Mouse (Mus musculus) telencephalon, adult 2 months (tissue): ENCODE data around the gene Senp1.

Experiments
- DNase-seq: peaks from one replicate; pipeline ENCODE4 v3.0.0-alpha.2; 2011; ENCODE audit warnings: low read depth, low spot score

Senp1 gene

DNA sequence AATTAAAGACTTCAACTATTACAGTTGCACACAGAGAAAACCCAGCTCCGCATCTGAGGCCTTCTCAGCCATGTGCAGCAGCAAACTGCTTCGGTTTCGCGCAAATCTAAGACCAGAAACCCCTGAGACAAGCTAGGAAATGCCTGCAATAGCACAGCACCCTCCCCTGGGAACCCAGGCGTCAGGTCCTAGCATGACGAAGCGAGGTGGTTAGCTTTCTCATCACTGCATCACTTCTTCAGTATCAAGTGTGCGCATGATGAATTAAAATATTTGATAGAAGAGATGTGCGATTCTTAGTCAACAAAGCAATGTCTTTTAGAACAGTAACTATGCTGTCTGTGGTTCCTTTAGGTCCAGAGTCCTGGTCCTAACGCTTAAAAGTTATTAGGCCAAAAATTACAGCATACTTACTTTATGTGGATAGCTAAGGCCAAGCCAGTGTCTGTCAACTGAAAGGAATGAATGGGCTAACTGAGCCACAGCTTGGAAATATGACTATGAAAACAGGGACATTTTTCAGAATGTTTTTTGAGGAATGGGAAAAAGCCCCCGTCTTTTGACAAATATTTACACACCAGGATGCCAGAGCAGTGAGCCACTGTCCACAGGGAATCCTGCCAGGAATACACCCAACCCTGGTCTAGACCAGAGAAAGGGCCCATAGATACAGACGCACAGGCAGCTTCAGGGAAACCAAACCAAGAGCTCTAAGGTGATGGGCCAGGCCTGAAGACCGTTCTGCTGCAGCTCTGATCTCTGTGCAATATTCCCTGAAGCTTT, 44.4 kb downstream of the Senp1 start:
- no peak for DNase-seq

DNA sequence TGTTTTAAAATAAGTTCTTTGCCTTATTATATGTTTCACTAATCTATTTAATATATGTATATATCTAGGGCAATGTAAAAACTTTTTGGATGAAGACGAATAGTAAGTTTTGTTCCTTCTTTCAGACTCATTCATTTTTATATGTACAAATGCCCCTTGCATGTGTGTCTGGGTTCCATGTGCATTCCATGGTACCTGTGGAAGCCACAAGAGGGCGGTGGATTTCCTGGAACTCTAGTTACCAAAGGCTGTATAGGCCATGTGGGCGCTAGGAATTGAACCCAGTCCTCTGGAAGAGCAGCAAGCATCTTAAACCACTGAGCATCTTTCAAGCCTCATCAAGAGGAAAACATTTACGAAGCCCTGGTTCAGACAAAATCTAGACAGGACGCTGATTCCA, 49.2 kb downstream of the Senp1 start:
- no peak for DNase-seq

- peak; percentile 41 for DNase-seq
Measured at GRCm38 (mm10) chr15:98043967-98044366, 49.6 kb downstream of the Senp1 start.

DNA sequence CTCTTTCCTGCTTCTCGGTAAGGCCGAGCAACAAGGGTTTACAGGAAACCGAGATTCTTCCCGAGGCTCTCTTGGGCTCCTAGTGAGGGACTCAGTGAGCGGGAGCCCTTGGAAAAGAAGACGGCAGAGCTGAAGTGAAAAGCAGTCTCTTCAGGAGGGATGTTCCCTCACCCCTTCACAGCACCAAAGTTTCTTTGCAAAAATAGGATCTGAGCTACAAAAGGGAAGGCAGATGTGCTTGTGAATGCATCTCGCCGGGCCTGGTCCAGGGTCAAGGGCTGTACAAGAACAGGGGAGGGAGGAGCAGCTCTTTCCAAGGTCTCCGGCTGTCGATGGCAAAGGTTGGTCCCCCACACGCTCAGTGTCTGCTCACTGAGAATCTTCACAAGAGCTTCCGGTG, 51.0 kb downstream of the Senp1 start:
- no peak for DNase-seq

GRCm38 (mm10) chr15:98039682-98040081, 53.9 kb downstream of the Senp1 start:
- no peak for DNase-seq

DNA sequence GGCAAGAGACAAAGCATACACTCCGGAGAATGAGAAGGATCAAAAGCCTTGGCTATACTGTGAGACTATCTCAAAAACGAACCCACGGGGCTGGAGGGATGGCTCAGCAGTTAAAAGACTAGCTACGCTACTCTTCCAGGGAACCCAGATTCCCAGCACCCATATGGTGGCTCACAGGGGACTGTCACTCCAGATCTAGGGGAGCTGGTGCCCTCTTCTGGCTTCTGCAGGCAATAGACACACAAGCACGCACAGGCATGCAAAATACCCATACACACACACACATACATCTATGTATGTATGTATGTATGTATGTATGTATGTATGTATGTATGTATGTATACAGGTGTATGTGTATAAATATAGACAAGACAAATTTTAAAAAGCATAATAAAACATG, 57.0 kb downstream of the Senp1 start:
- no peak for DNase-seq

- no peak for DNase-seq
Measured at GRCm38 (mm10) chr15:98035076-98035755, 58.3 kb downstream of the Senp1 start.

GRCm38 (mm10) chr15:98033233-98033748, 60.3 kb downstream of the Senp1 start:
- DNase-seq: no peak

GRCm38 (mm10) chr15:98029798-98030197, 63.7 kb downstream of the Senp1 start:
- DNase-seq: no peak

DNA sequence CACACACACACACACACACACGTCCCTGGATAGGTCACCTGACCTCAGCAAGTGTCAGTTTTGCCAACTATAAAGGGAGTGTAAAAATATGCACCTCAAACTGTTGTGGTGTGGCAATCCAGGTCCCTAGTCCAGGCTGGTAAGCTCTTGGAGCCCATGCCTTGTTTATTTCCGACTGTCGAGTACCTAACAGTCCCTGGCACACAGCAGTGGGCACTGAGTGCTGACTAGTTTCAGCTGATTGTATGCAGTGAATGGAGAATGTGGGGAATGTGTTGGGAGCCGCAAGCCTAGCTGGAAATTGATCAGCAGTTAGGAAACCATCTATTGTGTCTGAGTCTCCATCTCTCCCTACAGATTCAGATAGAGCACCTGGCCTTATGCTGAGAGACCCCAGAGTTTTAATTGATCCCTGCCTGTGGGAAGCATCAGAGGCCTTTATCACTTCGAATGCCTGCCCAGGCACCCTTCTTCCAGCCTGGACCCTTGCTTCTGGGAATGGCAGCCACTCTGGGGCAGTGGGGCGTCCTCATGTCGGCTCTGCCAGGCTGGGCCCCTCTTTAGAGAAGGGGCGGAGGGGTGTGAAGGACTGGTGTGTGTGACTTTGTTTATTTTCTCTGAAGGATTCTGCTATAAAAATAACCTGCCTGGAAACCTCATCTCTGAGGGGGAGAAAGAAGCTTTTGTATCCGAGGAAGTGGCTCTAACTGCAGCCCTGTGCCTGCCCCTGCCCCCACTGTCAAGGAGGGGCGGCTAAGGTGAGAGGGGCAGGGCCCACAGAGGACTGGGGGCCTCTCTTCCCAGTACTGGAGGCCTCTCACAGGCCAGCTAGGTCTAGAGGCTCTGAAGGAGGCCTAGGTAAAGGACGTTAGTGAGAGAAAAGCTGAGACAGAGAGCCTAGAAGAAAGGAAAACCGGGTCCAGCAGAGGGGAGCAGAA, 66.3 kb downstream of the Senp1 start:
- no peak for DNase-seq

- no peak for DNase-seq
Measured at GRCm38 (mm10) chr15:98025611-98026010, 67.9 kb downstream of the Senp1 start.

DNA sequence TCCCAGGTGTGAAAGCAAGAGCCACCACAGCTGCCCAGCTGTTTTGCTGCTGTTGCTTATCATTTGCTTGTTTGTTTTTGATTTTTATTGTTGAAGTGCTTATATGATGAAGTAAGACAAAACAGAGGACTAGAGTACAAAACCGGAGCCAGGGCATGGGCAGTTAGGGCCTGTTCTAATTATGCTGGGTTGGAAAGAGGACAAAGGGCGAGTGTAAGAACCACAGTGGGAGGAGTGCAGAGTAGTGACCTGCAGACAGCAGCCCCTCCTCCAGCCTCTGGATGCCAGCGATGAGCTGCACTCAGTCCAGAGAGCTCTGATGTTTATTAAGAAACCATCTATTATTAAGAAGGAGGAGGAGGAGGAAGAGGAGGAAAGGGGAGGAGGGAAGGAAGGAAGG, 70.4 kb downstream of the Senp1 start:
- DNase-seq: no peak

DNA sequence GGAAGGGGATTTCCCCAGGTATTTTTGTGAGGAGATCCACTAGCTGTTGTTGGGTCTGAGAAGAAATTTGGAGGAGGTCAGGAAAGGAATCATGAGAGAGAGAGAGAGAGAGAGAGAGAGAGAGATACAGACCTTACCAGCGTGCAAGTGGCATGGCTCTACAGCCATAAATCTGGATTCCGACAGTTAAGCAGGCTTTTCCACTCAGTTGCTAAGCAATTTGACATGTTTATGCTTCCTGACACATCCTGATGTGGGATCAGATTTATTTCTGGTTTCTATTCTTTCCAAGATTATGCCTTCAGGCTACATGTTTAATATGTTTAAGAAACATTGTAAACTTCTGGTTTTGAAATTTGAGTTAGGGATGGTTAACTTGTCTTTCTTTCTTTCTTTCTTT, 71.7 kb downstream of the Senp1 start:
- DNase-seq: no peak

DNA sequence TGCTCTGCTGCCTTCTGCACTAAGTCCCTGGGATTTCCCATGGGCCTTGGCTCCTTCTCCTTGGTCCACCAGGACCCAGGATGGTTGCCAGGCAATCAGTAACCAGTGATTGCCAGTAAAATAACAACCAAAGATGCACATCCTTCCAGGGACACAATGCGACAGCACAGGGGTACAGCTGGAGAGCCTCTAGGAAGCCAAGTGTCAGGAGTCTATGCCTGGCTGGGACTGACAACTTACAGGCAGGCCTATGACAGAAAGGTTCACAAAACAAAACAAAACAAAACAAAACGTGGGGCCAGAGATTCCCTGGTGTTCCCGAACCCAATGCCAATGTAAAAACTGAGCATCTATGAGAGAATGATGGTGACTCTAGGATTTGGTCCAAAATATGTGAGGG, 74.5 kb downstream of the Senp1 start:
- no peak for DNase-seq

GRCm38 (mm10) chr15:98017925-98018324, 75.6 kb downstream of the Senp1 start:
- DNase-seq: no peak

GRCm38 (mm10) chr15:98012810-98013209, 80.7 kb downstream of the Senp1 start:
- DNase-seq: no peak

GRCm38 (mm10) chr15:98005181-98005580, 88.4 kb downstream of the Senp1 start:
- DNase-seq: no peak

DNA sequence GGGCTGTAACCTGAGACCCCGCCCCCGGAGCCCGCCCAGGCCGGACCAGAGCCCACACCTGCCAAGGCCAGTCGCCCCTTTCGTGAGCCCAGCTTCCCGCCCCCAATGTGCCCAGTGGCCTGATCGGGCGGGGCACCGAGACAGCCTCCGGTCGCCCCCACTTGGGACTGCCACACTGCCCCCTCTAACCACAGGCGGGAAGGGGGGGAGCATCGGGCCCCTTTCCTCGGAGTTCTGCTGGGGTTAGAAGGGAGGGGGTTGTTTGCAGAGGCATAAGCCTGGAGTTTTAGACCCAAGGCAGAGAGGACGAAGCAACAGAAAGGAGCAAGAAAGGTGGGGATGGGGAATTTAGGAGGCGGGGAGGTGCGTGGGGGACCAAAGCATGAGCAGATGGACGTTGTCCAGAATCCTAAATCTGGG, 88.8 kb downstream of the Senp1 start:
- no peak for DNase-seq

GRCm38 (mm10) chr15:98003822-98004739, 89.5 kb downstream of the Senp1 start, which contains the start of gene Col2a1:
Col2a1 (minus strand) TSS chr15:98004695.
- DNase-seq: no peak

DNA sequence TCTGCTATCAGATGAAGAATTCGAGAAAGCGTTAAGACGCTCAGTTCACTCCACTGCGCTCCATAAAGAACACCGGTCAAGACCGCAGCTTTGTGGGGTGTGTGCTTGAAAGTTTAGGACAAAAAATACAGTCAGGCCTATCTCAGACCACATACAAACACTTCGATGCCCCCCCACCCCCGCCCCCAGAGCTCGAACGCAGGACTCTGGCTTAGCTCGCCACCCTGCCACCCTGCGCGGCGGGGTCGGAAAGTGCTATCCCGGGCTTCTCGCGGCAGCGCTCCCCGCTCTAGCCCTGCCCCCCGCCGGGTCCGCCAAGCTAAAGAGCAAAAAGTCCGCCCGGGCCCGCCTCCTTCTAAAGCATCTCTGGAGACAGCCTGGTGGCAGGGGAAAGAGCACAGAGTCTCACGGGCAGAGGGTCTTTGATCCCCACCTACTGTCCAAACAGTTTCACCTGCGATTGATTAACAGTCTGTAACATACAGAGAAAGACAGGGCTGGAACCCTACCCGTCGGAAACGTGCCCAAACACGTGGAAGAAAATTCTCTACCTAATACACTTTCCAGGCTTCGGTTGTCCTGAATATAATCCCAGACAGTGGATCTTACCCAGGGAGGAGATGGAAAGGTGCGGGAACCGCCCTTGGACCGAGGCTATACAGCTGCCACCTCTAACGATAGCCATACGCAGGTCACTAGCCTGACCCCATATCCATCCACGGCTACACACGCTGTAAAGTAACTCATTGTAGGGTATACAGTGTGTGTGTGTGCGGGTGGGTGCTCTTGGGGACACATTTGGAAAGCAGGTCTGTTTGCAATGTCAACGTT, 90.3 kb downstream of the Senp1 start:
- DNase-seq: no peak
